Mouse (Mus musculus): ENCODE data around the gene Nfia.

Gene Nfia

DNA sequence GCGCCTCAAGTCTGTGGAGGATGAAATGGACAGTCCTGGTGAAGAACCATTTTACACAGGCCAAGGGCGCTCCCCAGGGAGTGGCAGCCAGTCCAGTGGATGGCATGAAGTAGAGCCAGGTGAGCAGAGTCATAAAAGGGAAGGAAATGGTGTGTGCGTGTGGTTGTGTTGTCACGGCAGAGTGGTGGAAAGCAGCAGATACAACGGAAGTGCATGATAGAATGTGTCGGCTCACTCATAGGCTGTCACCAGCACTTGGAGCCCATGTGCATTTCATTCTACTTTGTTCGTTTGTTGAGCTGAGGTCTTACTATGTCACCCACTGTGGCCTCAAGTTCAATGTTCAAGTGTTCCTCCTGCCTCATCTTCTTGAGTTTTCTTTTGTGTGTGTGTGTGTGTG is 248.3 kb downstream of the Nfia start:
- no peak for DNase-seq

DNA sequence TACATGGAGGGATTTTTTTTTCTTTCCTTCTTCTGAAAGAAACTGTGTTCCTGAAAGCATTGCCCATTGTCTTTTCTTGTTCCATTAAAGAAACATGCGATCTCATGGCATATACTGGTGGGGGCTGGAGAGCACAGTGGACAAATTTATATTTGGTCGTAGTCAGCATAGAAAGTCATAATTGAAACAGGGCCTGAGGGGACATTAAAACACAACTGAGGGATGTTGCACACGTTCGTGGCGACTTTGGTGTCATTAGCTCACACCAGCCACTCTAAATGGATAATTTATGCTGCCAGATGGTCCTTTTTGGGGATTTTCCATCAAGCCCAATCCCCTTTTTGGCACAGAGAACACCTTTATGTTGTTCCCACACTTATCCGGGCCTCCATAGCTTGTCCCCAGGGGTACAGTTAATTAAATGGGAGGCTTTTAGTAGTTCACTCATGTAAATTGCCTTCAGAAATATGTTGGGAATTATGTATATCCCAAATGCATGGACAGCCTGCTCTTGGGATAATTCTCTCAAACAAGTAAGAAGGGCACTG is 250.8 kb downstream of the Nfia start:
- no peak for DNase-seq

DNA sequence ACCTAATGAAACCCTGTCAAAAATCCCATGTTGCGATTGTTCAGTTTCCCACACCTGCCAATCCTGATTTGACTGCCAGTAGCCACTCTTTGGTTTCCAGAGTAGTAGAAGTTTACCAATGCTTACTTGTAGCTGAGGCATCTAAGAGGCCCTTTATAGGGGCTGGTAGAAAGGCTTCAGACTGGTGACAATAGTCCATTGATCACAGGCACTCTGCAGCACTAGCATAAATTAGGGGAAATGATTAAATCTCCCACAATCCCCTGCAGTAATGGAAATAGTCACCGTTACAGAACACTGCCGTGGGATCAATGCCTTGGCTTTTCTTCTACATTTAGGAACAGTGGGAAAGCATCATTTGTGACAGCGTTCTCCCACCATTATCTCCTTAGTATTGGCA is 254.9 kb downstream of the Nfia start:
- no peak for DNase-seq

DNA sequence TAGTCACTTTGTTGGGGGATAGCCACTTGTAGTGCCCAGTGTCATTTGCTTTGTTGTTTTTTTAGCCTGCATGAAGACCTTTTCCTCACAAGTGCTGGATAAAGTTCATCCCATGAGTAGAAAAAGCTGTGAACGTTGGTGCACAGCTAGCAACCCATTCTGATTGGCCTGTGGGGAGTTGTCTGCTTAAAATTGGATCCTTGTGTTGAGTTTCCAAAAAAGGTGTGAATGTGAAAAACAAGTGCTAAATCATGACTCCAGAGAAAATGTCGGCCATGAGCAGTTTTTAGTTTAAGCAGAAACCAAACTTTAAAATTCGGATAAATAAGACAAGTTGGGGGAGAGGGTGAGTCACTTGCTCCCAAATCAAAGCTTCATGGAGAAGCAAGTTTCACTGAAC is 259.3 kb downstream of the Nfia start:
- no peak for DNase-seq

DNA sequence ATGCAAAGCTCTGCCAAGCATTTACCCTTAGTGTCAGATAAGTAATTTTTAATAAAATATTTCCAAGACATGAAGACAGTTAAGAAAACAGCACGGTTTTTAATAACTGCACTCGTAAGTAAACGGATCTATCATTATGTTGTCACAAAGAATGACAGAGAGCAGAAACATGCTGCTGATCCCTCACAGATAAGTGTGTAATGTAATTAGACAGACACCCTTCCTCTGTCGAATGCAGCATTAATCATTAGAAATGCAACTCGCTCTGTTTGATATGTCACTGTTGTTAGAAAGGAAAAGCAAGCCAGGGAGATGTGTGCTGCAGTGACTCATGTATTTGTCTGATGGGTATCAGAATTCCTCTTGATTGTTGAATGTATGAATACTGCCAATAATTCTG is 259.8 kb downstream of the Nfia start:
- DNase-seq, result no peak

DNA sequence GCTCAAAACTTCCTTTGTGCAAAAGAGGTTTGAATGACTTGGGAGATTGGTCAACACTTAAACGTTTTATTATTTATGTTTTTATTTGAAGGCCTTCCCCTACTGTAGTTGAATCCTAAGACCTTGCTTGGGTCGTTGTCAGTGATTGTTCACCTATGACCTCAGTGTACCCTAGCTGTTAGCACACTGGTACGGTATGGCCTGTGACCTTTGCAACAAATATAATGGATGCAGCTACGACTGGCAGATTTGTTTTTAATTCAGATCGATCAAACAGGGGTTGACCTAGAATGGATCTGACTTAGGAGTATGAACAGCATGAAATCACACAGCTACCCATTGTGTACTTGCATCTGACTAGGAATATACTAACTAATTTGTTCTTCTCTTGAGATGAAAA is 266.6 kb downstream of the Nfia start:
- no peak for DNase-seq

DNA sequence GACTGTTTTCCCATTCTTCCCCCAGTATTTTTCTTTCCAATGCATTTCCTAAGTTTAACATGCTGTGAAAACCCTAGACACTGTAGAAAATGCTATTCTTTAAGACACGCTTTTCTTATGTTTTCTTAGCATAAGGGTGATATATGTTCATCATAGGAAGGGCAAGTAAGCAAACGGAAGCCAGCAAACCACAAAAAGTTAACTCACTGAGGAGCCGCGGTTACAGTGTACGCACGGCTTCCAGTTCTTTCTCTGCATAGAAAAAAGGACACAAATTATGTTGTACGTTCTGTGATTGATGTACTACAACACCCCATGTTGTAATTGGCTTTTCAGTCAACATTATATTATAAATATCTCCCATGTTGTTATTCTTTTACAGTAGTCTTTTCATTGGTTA is 267.6 kb downstream of the Nfia start:
- no peak for DNase-seq

DNA sequence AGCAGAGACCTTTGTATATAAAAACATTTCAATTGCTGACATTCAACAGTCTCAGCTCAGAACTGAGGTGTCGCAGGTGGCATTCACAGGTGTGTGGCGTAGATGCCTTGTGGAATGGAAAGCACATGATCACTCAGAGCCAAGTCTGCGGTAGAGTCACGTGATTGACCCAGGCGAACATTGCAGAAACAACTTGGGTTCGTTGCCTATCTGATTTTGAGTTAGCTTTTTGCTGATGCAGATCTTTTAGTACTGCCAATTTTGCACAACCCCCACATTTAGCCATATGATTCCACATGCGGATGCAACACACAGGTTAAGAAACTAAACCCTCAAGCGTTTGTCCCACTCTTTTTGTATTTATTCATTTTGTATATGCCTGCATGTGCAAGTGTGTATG is 272.1 kb downstream of the Nfia start:
- no peak for DNase-seq

DNA sequence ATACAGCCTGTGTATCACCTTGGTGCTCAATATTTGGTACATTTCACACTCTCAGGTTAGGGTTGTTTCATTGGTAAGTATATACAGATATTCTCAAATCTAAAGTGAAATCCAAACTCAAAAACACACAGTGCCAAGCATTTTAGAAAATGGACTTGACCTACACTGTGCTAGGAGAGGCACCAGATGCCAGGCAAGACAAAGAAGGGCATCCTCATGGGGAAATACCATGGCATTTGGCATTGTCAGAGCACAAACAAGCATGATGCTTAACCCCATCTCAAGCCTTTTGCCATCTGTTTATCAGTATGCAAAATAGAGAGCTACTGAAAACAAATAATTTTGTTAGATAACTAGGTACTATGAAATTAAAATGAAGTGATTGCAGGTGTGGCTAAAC is 274.8 kb downstream of the Nfia start:
- DNase-seq, result no peak

DNA sequence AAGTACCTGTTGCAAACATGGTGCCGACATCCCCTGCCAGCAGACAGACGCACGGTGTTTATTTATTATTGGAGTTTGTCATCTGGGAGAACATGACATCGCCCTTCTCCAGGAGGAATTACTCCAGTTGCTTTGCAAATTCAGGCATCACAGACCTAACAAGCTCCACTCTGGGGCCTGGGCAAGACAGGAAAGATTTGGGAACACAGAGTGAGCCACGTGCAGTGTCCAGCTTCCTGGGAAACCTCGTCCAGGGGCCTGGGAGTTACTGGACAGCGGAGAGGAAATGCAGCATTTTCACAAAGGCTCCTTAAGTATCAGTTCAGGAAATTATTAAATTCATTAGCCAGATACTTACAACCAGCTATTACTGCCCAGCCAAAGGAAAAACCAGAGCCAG is 277.1 kb downstream of the Nfia start:
- DNase-seq, result no peak

DNA sequence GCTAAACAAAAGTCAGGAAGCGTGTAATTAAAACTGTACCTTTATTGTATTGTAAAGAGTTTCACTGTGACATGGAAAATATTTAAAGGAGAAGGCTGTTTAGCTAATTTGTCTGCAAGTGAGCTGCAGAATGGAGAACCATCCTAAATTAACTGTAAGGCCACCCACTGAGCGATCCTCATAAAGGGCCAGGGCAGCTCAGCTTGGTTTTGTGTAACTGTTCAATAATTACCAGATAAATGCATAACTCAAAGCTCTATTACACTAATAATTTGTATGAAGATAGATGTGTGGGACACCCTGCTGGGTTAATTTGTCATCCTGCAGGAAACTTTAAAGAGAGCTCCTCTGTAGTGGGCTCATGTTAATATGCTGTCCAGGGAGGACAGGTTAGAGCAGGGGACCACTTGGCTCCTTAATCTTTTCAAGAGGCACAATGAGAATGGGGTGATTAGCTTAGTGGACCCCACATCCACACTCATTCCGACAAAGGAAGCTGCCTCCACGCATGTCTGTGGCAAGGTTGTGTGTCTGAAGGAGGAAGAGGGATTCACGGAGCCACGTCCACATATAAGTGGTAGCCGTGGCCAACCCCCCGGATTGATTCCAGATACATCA is 277.6 kb downstream of the Nfia start:
- DNase-seq, result no peak

DNA sequence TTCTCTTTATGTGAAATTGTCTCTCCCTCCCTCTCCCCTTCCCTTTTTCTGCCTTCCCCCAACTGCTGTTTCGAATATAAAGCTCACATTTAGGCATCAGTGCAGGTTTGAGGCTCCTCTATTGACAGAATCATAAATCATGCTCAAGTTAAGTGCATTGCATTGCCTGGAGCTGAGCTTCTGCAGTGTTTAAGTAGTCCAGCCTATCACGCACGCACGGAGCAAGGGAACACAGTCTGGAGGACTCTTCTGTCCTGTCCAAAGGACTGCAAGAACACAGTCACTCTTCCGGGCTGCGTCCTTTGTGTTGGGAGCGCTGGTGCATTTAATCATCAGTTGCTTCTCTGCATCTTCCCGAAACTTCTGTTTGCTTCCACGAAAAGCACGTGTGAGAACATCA is 278.2 kb downstream of the Nfia start:
- DNase-seq, result no peak

DNA sequence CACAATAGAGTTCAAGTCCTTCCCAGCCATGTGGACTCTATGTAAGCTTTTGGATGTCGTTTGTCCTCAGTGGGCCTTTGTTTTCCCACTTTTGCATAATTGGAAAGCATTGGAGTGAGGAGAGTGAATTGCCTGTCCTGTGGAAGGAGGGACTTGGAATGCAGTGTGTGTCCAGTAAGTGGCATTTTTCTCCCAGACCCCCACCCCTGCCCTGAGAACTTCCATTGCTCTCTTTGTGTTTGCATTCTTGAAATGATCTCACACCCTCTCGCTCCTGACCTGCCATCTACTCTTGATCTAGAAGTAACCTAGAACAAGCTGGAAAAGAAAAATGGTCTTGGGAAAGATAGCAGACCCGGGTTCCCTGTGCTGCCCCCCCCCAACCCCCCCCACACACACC is 278.8 kb downstream of the Nfia start:
- no peak for DNase-seq

DNA sequence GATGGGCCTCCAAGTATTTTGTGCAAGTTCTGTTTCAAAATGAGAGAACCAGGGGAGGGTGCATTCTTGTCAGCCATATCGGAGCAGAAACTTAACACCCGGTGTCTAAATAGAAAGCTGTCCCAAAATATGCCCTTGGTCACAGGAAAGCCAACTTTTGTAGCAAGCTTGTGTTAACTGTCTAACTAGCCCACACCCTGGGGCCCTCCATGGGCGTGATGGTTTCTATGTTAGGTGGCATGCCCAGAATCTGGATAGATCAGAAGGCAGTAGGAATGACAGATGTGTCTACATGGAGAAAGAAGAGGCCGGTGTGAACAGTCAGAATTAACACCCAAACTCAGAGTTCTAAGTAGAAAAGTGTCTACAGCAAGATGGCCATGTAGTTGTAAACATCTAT is 282.5 kb downstream of the Nfia start:
- DNase-seq, result no peak

DNA sequence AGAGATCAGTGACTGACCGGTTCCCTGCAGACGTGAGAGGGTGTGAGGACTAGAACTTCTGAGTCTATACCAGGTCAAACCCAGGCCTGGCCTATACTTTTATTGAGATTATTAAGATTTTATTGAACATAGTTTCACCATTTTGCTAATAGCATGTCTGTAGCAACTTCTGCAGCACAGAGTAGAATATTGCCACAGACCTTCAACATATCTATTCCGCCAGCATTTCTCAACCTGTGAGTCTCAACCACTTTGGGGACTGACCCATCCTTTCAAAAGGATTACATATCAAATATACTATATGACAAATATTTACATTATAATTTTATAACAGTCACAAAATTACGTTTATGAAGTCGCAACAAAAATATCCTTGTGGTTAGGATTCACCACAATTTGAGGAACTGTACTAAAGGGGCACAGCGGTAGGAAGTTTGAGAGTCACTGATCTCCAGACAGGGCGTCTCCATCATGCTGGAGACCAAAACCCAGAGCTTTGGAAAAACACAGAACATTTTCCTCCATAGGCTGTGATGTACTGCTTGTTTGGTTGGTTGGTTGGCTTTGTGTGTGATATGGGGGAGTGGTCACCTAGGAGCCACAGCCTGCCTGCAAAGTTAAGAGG is 284.0 kb downstream of the Nfia start:
- no peak for DNase-seq

DNA sequence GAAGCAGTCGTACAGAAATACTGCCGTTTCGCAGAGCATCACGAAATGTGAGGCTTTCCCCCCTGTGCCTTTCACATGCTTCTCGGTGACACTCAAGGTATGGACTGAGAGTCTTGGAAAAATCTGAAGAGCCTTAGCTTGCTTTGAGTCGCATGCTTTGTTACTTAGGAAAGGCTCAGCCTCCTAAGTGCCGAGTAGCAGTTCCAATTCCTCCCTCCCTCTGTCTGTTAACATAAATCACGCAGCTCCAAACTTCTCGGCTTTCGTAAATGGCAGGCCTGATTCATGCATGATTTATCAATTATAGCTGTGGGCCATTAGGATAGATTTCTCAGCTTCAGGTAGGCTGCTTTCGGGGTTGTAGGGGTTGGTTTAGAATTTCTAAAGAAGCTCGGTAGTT is 284.7 kb downstream of the Nfia start:
- DNase-seq, result no peak

DNA sequence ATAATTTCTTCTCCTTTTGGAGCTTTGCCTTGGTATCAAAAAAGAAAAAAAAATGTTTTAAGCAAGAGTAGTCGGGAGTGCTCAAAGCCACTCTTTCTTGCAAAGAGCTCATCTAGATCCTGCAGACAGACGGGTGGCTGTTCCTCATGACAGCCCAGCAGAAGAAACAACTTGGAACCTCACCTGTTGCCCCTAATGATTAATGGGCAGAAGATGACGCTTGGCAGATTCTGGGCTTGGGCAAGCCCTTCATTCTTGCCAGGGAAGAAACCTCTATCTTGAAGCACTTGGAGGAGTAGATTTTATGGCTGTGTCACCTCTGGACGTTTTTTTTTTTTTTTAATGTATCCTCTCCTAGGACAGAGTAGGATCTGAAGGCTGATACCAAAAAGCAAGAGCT is 285.2 kb downstream of the Nfia start:
- DNase-seq, result no peak

DNA sequence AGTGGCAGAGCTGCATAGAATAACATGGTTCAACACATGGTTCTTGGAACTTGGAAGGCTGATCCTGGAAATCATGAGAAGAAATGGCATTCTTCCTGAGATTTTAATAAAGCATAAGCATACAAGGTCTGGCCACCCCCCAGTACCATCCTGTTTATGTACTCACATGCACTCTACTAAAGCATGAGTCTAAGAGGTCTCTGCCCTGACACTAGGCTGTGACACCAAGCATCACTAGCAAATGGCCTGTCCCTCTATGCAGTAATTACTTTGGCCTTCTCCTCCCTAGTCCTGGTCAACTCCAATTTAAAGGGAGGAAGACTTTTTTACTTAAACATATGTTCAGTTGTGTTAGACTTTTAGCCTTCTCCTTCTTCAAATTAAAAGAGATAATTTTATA is 285.6 kb downstream of the Nfia start:
- DNase-seq, result no peak

DNA sequence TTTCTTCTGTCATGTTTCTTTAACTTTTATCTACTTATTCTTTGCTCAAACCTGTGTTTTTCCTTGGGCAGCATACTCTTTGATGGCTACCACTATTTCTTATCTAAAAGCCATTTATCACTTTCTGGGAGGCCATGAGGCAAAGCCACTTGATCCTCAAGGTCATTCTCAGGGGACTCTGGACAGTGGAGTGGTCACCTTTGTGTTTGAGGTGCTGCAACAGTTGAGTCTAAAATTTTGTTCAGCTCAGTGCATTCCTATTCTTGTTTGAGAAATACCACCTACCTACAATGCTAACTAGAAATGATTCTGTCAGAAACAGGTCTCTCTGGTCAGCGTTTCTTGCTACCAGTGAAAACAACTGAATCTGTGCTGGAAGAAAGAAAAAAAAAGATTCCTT is 288.1 kb downstream of the Nfia start:
- no peak for DNase-seq

DNA sequence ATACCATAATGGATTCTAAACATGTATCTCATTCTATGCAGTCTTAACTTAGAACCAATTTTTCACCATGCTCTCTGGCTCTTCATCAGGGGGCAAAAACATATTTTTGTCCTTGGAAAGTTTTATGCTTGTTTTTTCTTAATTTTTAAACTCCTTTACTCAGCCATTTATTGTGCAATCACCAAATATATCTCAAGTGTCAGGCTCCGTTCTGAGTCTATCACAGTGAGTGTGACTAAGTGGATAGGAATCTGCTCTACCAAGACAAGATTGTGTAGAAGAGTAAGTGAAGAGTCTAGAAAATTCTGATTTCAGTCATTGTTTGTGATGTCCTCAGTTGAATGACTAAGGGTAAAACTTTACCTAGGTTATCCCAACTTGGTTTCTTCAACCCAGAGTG is 288.6 kb downstream of the Nfia start:
- DNase-seq, result no peak

DNA sequence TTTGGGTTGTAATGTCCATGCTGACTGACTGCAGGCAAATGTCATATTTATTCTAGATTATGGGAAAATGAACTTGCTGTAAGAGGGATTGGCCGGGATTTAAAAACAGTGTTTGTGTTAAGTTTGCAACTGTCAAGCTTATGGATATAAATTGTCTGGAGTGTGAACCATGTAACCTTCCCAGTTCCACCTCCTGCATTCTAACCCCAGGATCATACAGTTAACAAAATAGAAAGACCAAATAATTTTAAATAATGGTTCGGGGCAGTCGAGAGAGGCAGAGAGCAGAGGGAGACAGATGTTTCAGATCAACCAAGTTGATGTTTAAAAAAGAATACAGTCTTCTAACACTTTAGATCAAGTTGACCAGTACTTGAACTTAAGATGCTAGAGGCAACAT is 290.7 kb downstream of the Nfia start:
- no peak for DNase-seq

DNA sequence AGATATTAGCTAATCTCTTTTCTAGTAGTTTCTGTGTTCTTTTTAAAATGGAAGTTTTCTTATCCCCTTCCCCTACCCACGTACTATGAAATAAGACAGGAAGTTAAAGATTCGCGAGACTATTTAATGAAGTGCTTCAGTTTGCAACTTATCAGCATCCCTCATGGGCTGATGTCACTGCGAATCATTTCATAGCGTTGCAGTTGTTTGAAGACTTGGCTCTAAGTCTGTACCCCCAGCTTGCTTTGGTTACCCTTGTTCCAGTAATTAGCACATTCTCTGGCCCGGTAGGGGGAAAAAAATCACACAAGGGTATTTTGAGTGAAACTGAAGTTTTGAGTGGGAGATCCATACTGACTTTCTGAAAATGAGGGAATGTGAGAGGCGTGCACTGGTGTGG is 303.6 kb downstream of the Nfia start:
- no peak for DNase-seq

DNA sequence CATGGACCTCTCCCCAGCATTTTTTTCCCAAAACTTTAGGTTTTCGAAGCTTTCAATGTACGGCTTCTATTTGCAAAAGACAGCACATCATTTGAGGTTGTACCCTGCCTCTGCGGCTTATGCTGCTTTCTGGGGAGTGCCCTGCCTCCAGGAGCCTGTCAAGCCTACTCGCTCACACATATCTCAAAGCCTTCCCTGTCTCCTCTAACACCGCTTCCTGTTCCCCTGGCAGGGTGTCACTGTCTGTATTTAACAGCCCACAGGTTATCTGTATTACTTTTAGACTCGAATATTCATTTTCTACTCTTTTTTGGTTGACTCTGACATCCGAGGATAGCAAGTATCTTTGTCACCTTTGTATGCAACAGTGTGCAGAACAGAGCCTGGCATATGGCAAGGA is 304.1 kb downstream of the Nfia start:
- no peak for DNase-seq

DNA sequence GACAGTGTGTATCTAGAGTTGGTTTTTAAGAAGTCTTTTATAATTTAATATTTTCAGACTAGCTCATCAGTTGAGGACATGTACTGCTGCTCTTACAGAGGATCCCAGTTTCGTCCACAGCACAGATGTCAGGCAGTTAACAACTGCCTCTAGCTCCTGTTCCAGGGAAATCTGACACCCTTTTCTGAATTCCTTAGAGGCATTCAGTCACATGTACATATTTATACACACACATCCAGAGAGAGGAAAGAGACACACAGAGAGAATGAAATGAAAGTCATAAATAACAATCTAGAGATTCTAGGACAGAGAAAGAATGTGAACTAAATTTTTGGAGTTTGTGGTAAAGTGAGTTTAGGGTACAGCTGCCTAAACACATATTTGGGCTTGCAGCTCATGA is 308.1 kb downstream of the Nfia start:
- no peak for DNase-seq

DNA sequence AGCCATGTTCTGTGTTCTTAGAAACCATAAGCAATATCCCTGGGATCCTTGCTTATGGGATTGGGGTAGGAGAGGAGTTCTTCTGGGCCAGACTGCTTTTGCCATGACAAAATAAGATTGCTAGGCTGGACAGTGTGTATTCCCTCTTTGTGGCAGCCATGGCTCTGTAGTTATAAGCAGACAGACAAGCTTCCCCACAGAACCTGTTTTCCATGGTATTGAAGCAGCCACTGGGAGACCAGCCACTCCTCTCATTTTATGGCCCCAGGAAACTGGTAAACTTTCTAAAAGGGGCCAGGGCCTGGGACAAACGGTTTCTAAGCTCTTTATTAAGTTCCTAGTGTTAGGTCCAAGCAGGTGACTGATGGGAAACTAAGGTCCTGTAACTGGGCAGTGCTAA is 309.4 kb downstream of the Nfia start:
- DNase-seq, result no peak
